ENCODE assay signal across 9 mouse cellular contexts in genomic region chr1:191820951-191821325, GRCm38 (mm10). TPM values are rescaled to one million over a fixed set of nuclear protein-coding genes. Genes with fewer than 3 reads are reported as not detected.
DNase-seq lines count a peak whose midpoint lies in the region; ATAC-seq lines count a peak whose summit lies in the region.
"Had no signal": no experiment of that assay in that cellular context is flagged by ENCODE, and none has a peak within 500 bp of the region (broad histone marks: within the 10 kb centered on the region; RNA-seq: fewer than 3 reads in every experiment).

No protein-coding gene starts in this region.

- peak overlapping the region; percentile 87 for H3K4me2 ChIP-seq in heart, embryonic 15.5 days
- peak overlapping the region; percentile 96 for H3K4me2 ChIP-seq in hindbrain, embryonic 13.5 days
- H3K4me2 ChIP-seq in midbrain, embryonic 13.5 days (replicated peaks): peak overlapping the region; percentile 95

- no peak for DNase-seq in heart, adult 11 months
- no peak for DNase-seq in ovary, postnatal 36 days (ENCODE audit: low spot score)
- DNase-seq in MN1 (ENCODE audit: low spot score): no peak

- peak; percentile 2; the same call in 1 of the 2 replicates for ATAC-seq in heart, embryonic 15.5 days (replicated peaks; ENCODE audit: insufficient number of reproducible peaks, insufficient read depth, low FRiP score, low read depth)
- peak; percentile 2 for ATAC-seq in activated CD4-positive, CD25-positive, alpha-beta regulatory T cell, adult 4 months
- ATAC-seq in hindbrain, embryonic 13.5 days (ENCODE audit: low FRiP score): peak; percentile 62
- peak; percentile 76 for ATAC-seq in midbrain, embryonic 13.5 days
- ATAC-seq in inflammation-experienced regulatory T-cells, adult 6 months: no peak

- 7% methylated on average over 15 of the region's 15 CpGs for WGBS in heart, embryonic 15.5 days
- WGBS in hindbrain, embryonic 13.5 days: 8% methylated on average over 15 of the region's 15 CpGs
- 4% methylated on average over 15 of the region's 15 CpGs for WGBS in midbrain, embryonic 13.5 days

- H3K9me3 ChIP-seq in heart, embryonic 15.5 days (replicated peaks): no peaks in the 10 kb centered on the region
- no peaks in the 10 kb centered on the region for H3K9me3 ChIP-seq in hindbrain, embryonic 13.5 days
- no peaks in the 10 kb centered on the region for H3K9me3 ChIP-seq in midbrain, embryonic 13.5 days

- peak overlapping the region; percentile 67 for H3K4me3 ChIP-seq in heart, embryonic 15.5 days
- H3K4me3 ChIP-seq in hindbrain, embryonic 13.5 days: peak overlapping the region; percentile 74
- H3K4me3 ChIP-seq in midbrain, embryonic 13.5 days (replicated peaks): peak overlapping the region; percentile 81

- no peaks in the 10 kb centered on the region for H3K27me3 ChIP-seq in heart, embryonic 15.5 days
- no peaks in the 10 kb centered on the region for H3K27me3 ChIP-seq in hindbrain, embryonic 13.5 days
- H3K27me3 ChIP-seq in midbrain, embryonic 13.5 days: no peaks in the 10 kb centered on the region
- H3K27me3 ChIP-seq: Patski had no signal

- H3K27ac ChIP-seq in heart, embryonic 15.5 days: no peak overlapping the region
- H3K27ac ChIP-seq in hindbrain, embryonic 13.5 days: peak overlapping the region; percentile 60; the same call in 1 of the 2 replicates
- H3K27ac ChIP-seq in midbrain, embryonic 13.5 days: no peak overlapping the region

- H3K9ac ChIP-seq in heart, embryonic 15.5 days: peak overlapping the region; percentile 37
- peak overlapping the region; percentile 65 for H3K9ac ChIP-seq in hindbrain, embryonic 13.5 days
- peak overlapping the region; percentile 61 for H3K9ac ChIP-seq in midbrain, embryonic 13.5 days (replicated peaks)

- H3K4me1 ChIP-seq in heart, embryonic 15.5 days (replicated peaks): peaks cover 9% of the 10 kb centered on the region
- peaks cover 17% of the 10 kb centered on the region for H3K4me1 ChIP-seq in hindbrain, embryonic 13.5 days (replicated peaks)
- peaks cover 21% of the 10 kb centered on the region for H3K4me1 ChIP-seq in midbrain, embryonic 13.5 days (replicated peaks)

- H3K36me3 ChIP-seq in heart, embryonic 15.5 days: peaks cover 17% of the 10 kb centered on the region; the same call in 1 of the 2 replicates
- H3K36me3 ChIP-seq in hindbrain, embryonic 13.5 days: no peaks in the 10 kb centered on the region
- H3K36me3 ChIP-seq in midbrain, embryonic 13.5 days: peaks cover 13% of the 10 kb centered on the region

RNA-seq across cellular contexts. Expression of gene Nek2, which starts 0.3 kb away (rescaled TPM):
- 30.9 and 35.4 TPM in 2 replicates for polyA plus RNA-seq in heart, embryonic 15.5 days (2015; fragmentation: Nextera tagmentation; extraction: Ambion mirVana)
- 1 to 10 TPM; 4.4 to 5.0 TPM for polyA plus RNA-seq in activated CD4-positive, CD25-positive, alpha-beta regulatory T cell, adult 4 months (2017; shearing (Covaris generic))
- polyA plus RNA-seq in hindbrain, embryonic 13.5 days (2015; fragmentation: Nextera tagmentation; extraction: Ambion mirVana): 10.3 and 10.4 TPM in 2 replicates
- polyA plus RNA-seq in midbrain, embryonic 13.5 days (2015; fragmentation: Nextera tagmentation; extraction: Ambion mirVana): 18.6 and 20.0 TPM in 2 replicates
- 10 to 100 TPM in 1 of 3 experiments, 1 to 10 TPM in 1, under 1 TPM in 1; 0.50 to 17.7 (median 1.4) TPM for polyA plus RNA-seq in inflammation-experienced regulatory T-cells, adult 6 months (2017; shearing (Covaris generic))
